ENCODE assay signal across 16 mouse cellular contexts in genomic region chr12:76604546-76604945, GRCm38 (mm10).
DNase-seq lines count a peak whose midpoint lies in the region; ATAC-seq lines count a peak whose summit lies in the region.
"Had no signal": no experiment of that assay in that cellular context is flagged by ENCODE, and none has a peak within 500 bp of the region (broad histone marks: within the 10 kb centered on the region; RNA-seq: fewer than 3 reads in every experiment).

No protein-coding gene starts in this region.

- no peaks in the 10 kb centered on the region for H3K9me3 ChIP-seq in midbrain, embryonic 11.5 days (ENCODE audit: control insufficient read depth, low read length)
- no peaks in the 10 kb centered on the region for H3K9me3 ChIP-seq in midbrain, embryonic 14.5 days (ENCODE audit: control insufficient read depth, low read length)
- H3K9me3 ChIP-seq in heart, embryonic 12.5 days (replicated peaks), result no peaks in the 10 kb centered on the region
- H3K9me3 ChIP-seq: embryonic facial prominence, embryonic 10.5 days; embryonic facial prominence, embryonic 12.5 days; forebrain, embryonic 13.5 days had no signal

- DNase-seq in cerebellum, postnatal 36 days, result peak; percentile 39 to 43
- no peak for DNase-seq in cerebellum, adult 11-12 months
- peak; percentile 69 for DNase-seq in midbrain, embryonic 11.5 days (ENCODE audit: low spot score, missing footprints)
- DNase-seq in midbrain, embryonic 14.5 days, result no peak
- DNase-seq in retina, embryonic 14.5 days (ENCODE audit: low spot score), result peak; percentile 32
- DNase-seq in spleen, adult 12 weeks (ENCODE audit: low spot score), result no peak
- DNase-seq: adrenal gland, adult 2 months; adrenal gland, postnatal 10 days; adrenal gland, postnatal 25 days; cerebellum, adult 11 months; cerebellum, adult 9-10 months had no signal

- H3K9ac ChIP-seq in midbrain, embryonic 11.5 days (ENCODE audit: low read length), result no peak overlapping the region
- H3K9ac ChIP-seq in midbrain, embryonic 14.5 days (replicated peaks; ENCODE audit: low read length), result no peak overlapping the region
- no peak overlapping the region for H3K9ac ChIP-seq in heart, embryonic 12.5 days
- H3K9ac ChIP-seq: embryonic facial prominence, embryonic 12.5 days; forebrain, embryonic 13.5 days had no signal

- H3K4me2 ChIP-seq in midbrain, embryonic 11.5 days, result no peak overlapping the region
- no peak overlapping the region for H3K4me2 ChIP-seq in midbrain, embryonic 14.5 days (ENCODE audit: low read length)
- no peak overlapping the region for H3K4me2 ChIP-seq in heart, embryonic 12.5 days
- H3K4me2 ChIP-seq: embryonic facial prominence, embryonic 12.5 days; forebrain, embryonic 13.5 days had no signal

- H3K27ac ChIP-seq in midbrain, embryonic 11.5 days (ENCODE audit: low read depth, low read length), result no peak overlapping the region
- H3K27ac ChIP-seq in midbrain, embryonic 14.5 days (replicated peaks; ENCODE audit: low read depth, low read length), result no peak overlapping the region
- H3K27ac ChIP-seq in heart, embryonic 12.5 days (ENCODE audit: poor library complexity, severe bottlenecking), result no peak overlapping the region
- H3K27ac ChIP-seq: embryonic facial prominence, embryonic 10.5 days; embryonic facial prominence, embryonic 12.5 days; forebrain, embryonic 13.5 days had no signal

- no peaks in the 10 kb centered on the region for H3K36me3 ChIP-seq in midbrain, embryonic 11.5 days (ENCODE audit: control insufficient read depth, insufficient read depth, low read length)
- no peaks in the 10 kb centered on the region for H3K36me3 ChIP-seq in midbrain, embryonic 14.5 days (ENCODE audit: control insufficient read depth, insufficient read depth, low read length)
- H3K36me3 ChIP-seq in heart, embryonic 12.5 days, result peaks cover 25% of the 10 kb centered on the region
- H3K36me3 ChIP-seq: embryonic facial prominence, embryonic 10.5 days; embryonic facial prominence, embryonic 12.5 days had no signal

- no peaks in the 10 kb centered on the region for H3K27me3 ChIP-seq in midbrain, embryonic 11.5 days (ENCODE audit: control insufficient read depth, insufficient read depth, low read length)
- H3K27me3 ChIP-seq in midbrain, embryonic 14.5 days (ENCODE audit: control insufficient read depth, insufficient read depth, low read length), result no peaks in the 10 kb centered on the region
- H3K27me3 ChIP-seq in heart, embryonic 12.5 days (replicated peaks), result 0 out of 2 replicates have a peak, but pooled peaks cover 10% of the 10 kb centered on the region
- H3K27me3 ChIP-seq: embryonic facial prominence, embryonic 12.5 days; forebrain, embryonic 13.5 days had no signal

- ATAC-seq in midbrain, embryonic 11.5 days (ENCODE audit: low FRiP score), result no peak
- no peak for ATAC-seq in midbrain, embryonic 14.5 days (ENCODE audit: low FRiP score, low TSS enrichment)
- ATAC-seq in heart, embryonic 12.5 days (ENCODE audit: insufficient number of reproducible peaks, low FRiP score), result no peak
- ATAC-seq: forebrain, embryonic 13.5 days; forebrain, embryonic 16.5 days had no signal

- no peak overlapping the region for H3K4me3 ChIP-seq in midbrain, embryonic 11.5 days (ENCODE audit: low read depth, low read length)
- no peak overlapping the region for H3K4me3 ChIP-seq in midbrain, embryonic 14.5 days (replicated peaks; ENCODE audit: low read depth, low read length)
- no peak overlapping the region for H3K4me3 ChIP-seq in heart, embryonic 12.5 days
- H3K4me3 ChIP-seq: embryonic facial prominence, embryonic 10.5 days; embryonic facial prominence, embryonic 12.5 days; forebrain, embryonic 13.5 days had no signal

- no peaks in the 10 kb centered on the region for H3K4me1 ChIP-seq in midbrain, embryonic 11.5 days (ENCODE audit: control insufficient read depth, insufficient read depth, low read length)
- H3K4me1 ChIP-seq in midbrain, embryonic 14.5 days (ENCODE audit: control insufficient read depth, insufficient read depth, low read length), result no peaks in the 10 kb centered on the region
- H3K4me1 ChIP-seq in heart, embryonic 12.5 days (replicated peaks), result 0 out of 2 replicates have a peak, but pooled peaks cover 5% of the 10 kb centered on the region
- H3K4me1 ChIP-seq: embryonic facial prominence, embryonic 12.5 days; forebrain, embryonic 13.5 days had no signal

- 65% methylated on average over 4 of the region's 4 CpGs for WGBS in midbrain, embryonic 11.5 days
- 63% methylated on average over 4 of the region's 4 CpGs for WGBS in midbrain, embryonic 14.5 days
- 84% methylated on average over 4 of the region's 4 CpGs for WGBS in heart, embryonic 12.5 days

Comparison
In these comparisons a context has a peak if more than half of its experiments do, and no peak if none do; other contexts are left out.
1. DNase-seq: peak in cerebellum, postnatal 36 days (2 of 2), midbrain, embryonic 11.5 days (single experiment) and retina, embryonic 14.5 days (single experiment); none in cerebellum, adult 11-12 months (single experiment), midbrain, embryonic 14.5 days (single experiment) and spleen, adult 12 weeks (single experiment).